Mouse (Mus musculus) naive thymus-derived CD4-positive, alpha-beta T cell, adult 2 months (primary cell): Measurements from ENCODE around the gene 1700012B09Rik.

Experiments used
- DNase-seq: peaks from one replicate; pipeline ENCODE4 v3.0.0-alpha.2; 2011; ENCODE audit warnings: low read depth

Gene 1700012B09Rik

GRCm38 (mm10) chr9:14730941-14731541 is 39.8 kb downstream of the 1700012B09Rik start:
- no peak for DNase-seq

GRCm38 (mm10) chr9:14728365-14728764 is 42.5 kb downstream of the 1700012B09Rik start:
- no peak for DNase-seq

- DNase-seq: no peak
These were observed 44.2 kb downstream of the 1700012B09Rik start for GRCm38 (mm10) chr9:14726629-14727028.

GRCm38 (mm10) chr9:14726005-14726404 is 44.8 kb downstream of the 1700012B09Rik start:
- DNase-seq: no peak

- DNase-seq: no peak
These were observed 45.9 kb downstream of the 1700012B09Rik start for GRCm38 (mm10) chr9:14724755-14725420.

- DNase-seq: no peak
These were observed 49.2 kb downstream of the 1700012B09Rik start for GRCm38 (mm10) chr9:14721610-14722009.

- DNase-seq: no peak
These were observed 50.4 kb downstream of the 1700012B09Rik start for GRCm38 (mm10) chr9:14720384-14720783.

GRCm38 (mm10) chr9:14718332-14718691 is 52.5 kb downstream of the 1700012B09Rik start:
- DNase-seq: no peak

- no peak for DNase-seq
These were observed 53.0 kb downstream of the 1700012B09Rik start for GRCm38 (mm10) chr9:14717689-14718331.

GRCm38 (mm10) chr9:14715258-14715657 is 55.6 kb downstream of the 1700012B09Rik start:
- no peak for DNase-seq

GRCm38 (mm10) chr9:14710910-14711309 is 59.9 kb downstream of the 1700012B09Rik start:
- no peak for DNase-seq
